Mouse (Mus musculus): ENCODE measurements around the gene Gtf3c1. TPM values are rescaled to one million over a fixed set of nuclear protein-coding genes. Genes with fewer than 3 reads are reported as not detected.

Gtf3c1 gene
- total and polyA plus RNA-seq, 3 experiments, result 23.7 to 36.1 TPM; not detected in 1

GRCm38 (mm10) chr7:125630317-125630716 is 77.3 kb downstream of the Gtf3c1 start:
- H3K4me3 ChIP-seq (ENCODE audit: control insufficient read depth in 1 of 2, insufficient read depth in 1 of 2, low read depth in 2 of 2, low read length in 2 of 2), result no peak overlapping the region
- H3K36me3 ChIP-seq (ENCODE audit: control insufficient read depth in 1 of 2, insufficient read depth in 2 of 2, low read length in 2 of 2), result no peaks in the 10 kb centered on the region

GRCm38 (mm10) chr7:125625829-125626228 is 81.8 kb downstream of the Gtf3c1 start:
- Histone ChIP-seq H3K4me3 (ENCODE audit: control insufficient read depth in 1 of 2, insufficient read depth in 1 of 2, low read depth in 2 of 2, low read length in 2 of 2) (no peak overlapping the region), H3K36me3 (ENCODE audit: control insufficient read depth in 1 of 2, insufficient read depth in 2 of 2, low read length in 2 of 2) (no peaks in the 10 kb centered on the region), H3K79me2 (ENCODE audit: control insufficient read depth, insufficient read depth, low read length, poor library complexity) (no peaks in the 10 kb centered on the region), H3K27ac (ENCODE audit: control insufficient read depth, low read depth, low read length) (no peak overlapping the region), H3K9me3 (replicated peaks; ENCODE audit: insufficient read depth, low read length) (no peaks in the 10 kb centered on the region), H3K4me1 (ENCODE audit: control insufficient read depth in 1 of 2, insufficient read depth in 2 of 2, low read length in 2 of 2) (no peaks in the 10 kb centered on the region), H3K27me3 (ENCODE audit: control insufficient read depth in 1 of 2, insufficient read depth in 2 of 2, low read length in 2 of 2) (peaks cover 0 to 2% of the 10 kb centered on the region in 2 experiments; a peak in 1 of 4 replicates), H3K9ac (ENCODE audit: control insufficient read depth, low read depth, low read length, poor library complexity, severe bottlenecking) (no peak overlapping the region)
- TF ChIP-seq EP300 (IDR thresholded peaks at IDR 0.05; ENCODE audit: low read depth in 1 of 2, low read length in 2 of 2), result no peak
- TF ChIP-seq CHD1 (IDR thresholded peaks at IDR 0.05; ENCODE audit: low read depth, low read length), result no peak
- no peak for DNase-seq (ENCODE audit: low read depth, low spot score)

More at GRCm38 (mm10) chr7:125630317-125630716, 77.3 kb downstream of the Gtf3c1 start:
- no peak for TF ChIP-seq CTCF (IDR thresholded peaks at IDR 0.05 in 2 of 3, conservative IDR thresholded peaks at IDR 0.05 in 1 of 3; ENCODE audit: control insufficient read depth in 1 of 3, insufficient read depth in 1 of 3, low read depth in 2 of 3, low read length in 3 of 3, poor library complexity in 1 of 3, severe bottlenecking in 1 of 3)
- TF ChIP-seq NELFE (IDR thresholded peaks at IDR 0.05; ENCODE audit: low read depth, low read length), result no peak
- TF ChIP-seq POLR2AphosphoS5 (IDR thresholded peaks at IDR 0.05; ENCODE audit: borderline replicate concordance, low read depth, low read length), result no peak
- no peak for TF ChIP-seq CHD2 (IDR thresholded peaks at IDR 0.05; ENCODE audit: low read length)
- TF ChIP-seq ETS1 (IDR thresholded peaks at IDR 0.05; ENCODE audit: low read depth, low read length), result no peak
- no peak for TF ChIP-seq UBTF (IDR thresholded peaks at IDR 0.05; ENCODE audit: borderline replicate concordance, insufficient read depth, low read depth, low read length)
- no peak for TF ChIP-seq USF1 (IDR thresholded peaks at IDR 0.05; ENCODE audit: low read depth, low read length)
- no peak for TF ChIP-seq MAFK (IDR thresholded peaks at IDR 0.05; ENCODE audit: borderline replicate concordance, low read depth, low read length)
- TF ChIP-seq KAT2A (conservative IDR thresholded peaks at IDR 0.05; ENCODE audit: low read depth, low read length), result no peak
- TF ChIP-seq E2F4 (IDR thresholded peaks at IDR 0.05; ENCODE audit: borderline replicate concordance, low read depth, low read length), result no peak
- TF ChIP-seq TBP (IDR thresholded peaks at IDR 0.05; ENCODE audit: low read depth, low read length), result no peak
- TF ChIP-seq GABPA (IDR thresholded peaks at IDR 0.05; ENCODE audit: low read depth, low read length), result no peak
- TF ChIP-seq ZMIZ1 (IDR thresholded peaks at IDR 0.05; ENCODE audit: low read depth, low read length), result no peak
- TF ChIP-seq ZKSCAN1 (IDR thresholded peaks at IDR 0.05; ENCODE audit: low read depth, low read length), result no peak
- TF ChIP-seq RAD21 (IDR thresholded peaks at IDR 0.05; ENCODE audit: low read depth, low read length), result no peak
- no peak for TF ChIP-seq HCFC1 (IDR thresholded peaks at IDR 0.05; ENCODE audit: low read depth, low read length)
- Histone ChIP-seq H3K4me1 (ENCODE audit: control insufficient read depth in 1 of 2, insufficient read depth in 2 of 2, low read length in 2 of 2) (no peaks in the 10 kb centered on the region), H3K9ac (ENCODE audit: control insufficient read depth, low read depth, low read length, poor library complexity, severe bottlenecking) (no peak overlapping the region), H3K9me3 (replicated peaks; ENCODE audit: insufficient read depth, low read length) (no peaks in the 10 kb centered on the region), H3K27ac (ENCODE audit: control insufficient read depth, low read depth, low read length) (no peak overlapping the region), H3K79me2 (ENCODE audit: control insufficient read depth, insufficient read depth, low read length, poor library complexity) (no peaks in the 10 kb centered on the region), H3K27me3 (ENCODE audit: control insufficient read depth in 1 of 2, insufficient read depth in 2 of 2, low read length in 2 of 2) (no peaks in the 10 kb centered on the region)
- no peak for DNase-seq (ENCODE audit: low read depth, low spot score)
